Mouse (Mus musculus) limb, embryonic 12.5 days (tissue): ENCODE data around the gene Spaca3. TPM values are rescaled to one million over a fixed set of nuclear protein-coding genes. Genes with fewer than 3 reads are reported as not detected.

Experiments
- ATAC-seq: fragments of 200-750 bp; cut with Nextera tagmentation; 2 replicates; pipeline ENCODE4 v1.8.0; 2017; ENCODE audit warnings: low read depth, moderate TSS enrichment; ENCODE audit not compliant: insufficient number of reproducible peaks, insufficient read depth, low FRiP score, low TSS enrichment
- H3K27ac ChIP-seq: fragments of 300-500 bp; sonication (generic); 2 replicates; pipeline ENCODE4 v1.5.1; 2016; ENCODE audit warnings: mild to moderate bottlenecking, moderate library complexity
- H3K27me3 ChIP-seq: fragments of 300-500 bp; sonication (generic); 2 replicates; pipeline ENCODE4 v1.6.1; 2016; ENCODE audit warnings: mild to moderate bottlenecking, moderate library complexity
- H3K36me3 ChIP-seq: fragments of 300-500 bp; sonication (generic); 2 replicates; pipeline ENCODE4 v1.6.1; 2016; ENCODE audit warnings: mild to moderate bottlenecking, moderate library complexity
- H3K4me1 ChIP-seq: fragments of 300-500 bp; sonication (generic); replicated peaks from 2 replicates; pipeline ENCODE4 v1.6.1; 2016
- H3K4me2 ChIP-seq: fragments of 300-500 bp; sonication (generic); 2 replicates; pipeline ENCODE4 v1.6.1; 2016; ENCODE audit warnings: mild to moderate bottlenecking, moderate library complexity
- H3K4me3 ChIP-seq: fragments of 300-500 bp; sonication (generic); replicated peaks from 2 replicates; pipeline ENCODE4 v1.5.1; 2016; ENCODE audit warnings: mild to moderate bottlenecking
- H3K9ac ChIP-seq: fragments of 300-500 bp; sonication (generic); replicated peaks from 2 replicates; pipeline ENCODE4 v1.6.1; 2016; ENCODE audit warnings: mild to moderate bottlenecking, moderate library complexity
- H3K9me3 ChIP-seq: fragments of 300-500 bp; sonication (generic); 2 replicates; pipeline ENCODE4 v1.6.1; 2016; ENCODE audit warnings: mild to moderate bottlenecking, moderate library complexity
- WGBS: fragments of 180-500 bp; shearing (Covaris S2); methylation state at CpG from one replicate; pipeline ENCODE4 v1.1.7; 2016; 5-methylcytosine and 5-hydroxymethylcytosine counted together
- polyA plus RNA-seq: library from polyadenylated mRNA; unstranded; fragments of >200 nt; fragmentation: Nextera tagmentation; extraction: Ambion mirVana; gene quantifications from 2 replicates; pipeline ENCODE4 v1.2.1, GENCODE M21; 2016

Gene Spaca3
- polyA plus RNA-seq, 1 experiment from 2014 or later = not detected

- Histone ChIP-seq H3K9me3 (no peaks in the 10 kb centered on the region), H3K9ac (no peak overlapping the region), H3K4me1 (no peaks in the 10 kb centered on the region), H3K27ac (no peak overlapping the region), H3K4me2 (no peak overlapping the region), H3K36me3 (no peaks in the 10 kb centered on the region), H3K27me3 (0 out of 2 replicates have a peak, but pooled peaks cover 2% of the 10 kb centered on the region), H3K4me3 (no peak overlapping the region)
- ATAC-seq = no peak
- WGBS = 80% methylated on average over 4 of the region's 4 CpGs
Observed at GRCm38 (mm10) chr11:80900555-80900954, 42.4 kb downstream of the Spaca3 start.

GRCm38 (mm10) chr11:80902664-80903063, 44.5 kb downstream of the Spaca3 start:
- Histone ChIP-seq H3K9me3 (no peaks in the 10 kb centered on the region), H3K27ac (no peak overlapping the region), H3K4me1 (no peaks in the 10 kb centered on the region), H3K9ac (no peak overlapping the region), H3K27me3 (0 out of 2 replicates have a peak, but pooled peaks cover 3% of the 10 kb centered on the region), H3K4me3 (no peak overlapping the region), H3K36me3 (no peaks in the 10 kb centered on the region), H3K4me2 (no peak overlapping the region)
- no peak for ATAC-seq
- WGBS = 66% methylated on average over 7 of the region's 7 CpGs

- Histone ChIP-seq H3K4me1 (no peaks in the 10 kb centered on the region), H3K9me3 (no peaks in the 10 kb centered on the region), H3K9ac (no peak overlapping the region), H3K27me3 (0 out of 2 replicates have a peak, but pooled peaks cover 3% of the 10 kb centered on the region), H3K4me2 (no peak overlapping the region), H3K27ac (no peak overlapping the region), H3K4me3 (no peak overlapping the region), H3K36me3 (no peaks in the 10 kb centered on the region)
- WGBS = 88% methylated on average over 10 of the region's 10 CpGs
- no peak for ATAC-seq
Observed at GRCm38 (mm10) chr11:80903426-80903825, 45.3 kb downstream of the Spaca3 start.

GRCm38 (mm10) chr11:80904559-80904958, 46.4 kb downstream of the Spaca3 start:
- no peak for ATAC-seq
- H3K9ac ChIP-seq = no peak overlapping the region
- H3K9me3 ChIP-seq = no peaks in the 10 kb centered on the region
- H3K27ac ChIP-seq = no peak overlapping the region
- H3K27me3 ChIP-seq = 0 out of 2 replicates have a peak, but pooled peaks cover 3% of the 10 kb centered on the region
- H3K4me1 ChIP-seq = peaks cover 7% of the 10 kb centered on the region; the same call in 1 of the 2 replicates
- no peak overlapping the region for H3K4me2 ChIP-seq
- WGBS = 89% methylated on average over 2 of the region's 2 CpGs
- no peaks in the 10 kb centered on the region for H3K36me3 ChIP-seq
- no peak overlapping the region for H3K4me3 ChIP-seq

- no peak for ATAC-seq
- H3K36me3 ChIP-seq = no peaks in the 10 kb centered on the region
- no peaks in the 10 kb centered on the region for H3K9me3 ChIP-seq
- H3K4me2 ChIP-seq = no peak overlapping the region
- H3K27ac ChIP-seq = no peak overlapping the region
- H3K4me3 ChIP-seq = no peak overlapping the region
- peaks cover 7% of the 10 kb centered on the region; the same call in 1 of the 2 replicates for H3K4me1 ChIP-seq
- H3K9ac ChIP-seq = no peak overlapping the region
- peaks cover 3% of the 10 kb centered on the region; the same call in 1 of the 2 replicates for H3K27me3 ChIP-seq
- 40% methylated on average over 4 of the region's 4 CpGs for WGBS
Observed at GRCm38 (mm10) chr11:80906456-80906855, 48.3 kb downstream of the Spaca3 start.

- Histone ChIP-seq H3K9me3 (no peaks in the 10 kb centered on the region), H3K4me1 (peaks cover 7% of the 10 kb centered on the region; the same call in 1 of the 2 replicates), H3K9ac (no peak overlapping the region), H3K4me2 (no peak overlapping the region), H3K4me3 (no peak overlapping the region), H3K36me3 (no peaks in the 10 kb centered on the region), H3K27me3 (peaks cover 3% of the 10 kb centered on the region; the same call in 1 of the 2 replicates), H3K27ac (no peak overlapping the region)
- 85% methylated on average over 6 of the region's 6 CpGs for WGBS
- ATAC-seq = no peak
Observed at GRCm38 (mm10) chr11:80907820-80908219, 49.7 kb downstream of the Spaca3 start.

- Histone ChIP-seq H3K27me3 (no peaks in the 10 kb centered on the region; the same call in 1 of the 2 replicates), H3K4me3 (no peak overlapping the region), H3K4me1 (peaks cover 7% of the 10 kb centered on the region; the same call in 1 of the 2 replicates), H3K9ac (no peak overlapping the region), H3K9me3 (no peaks in the 10 kb centered on the region), H3K27ac (no peak overlapping the region), H3K36me3 (no peaks in the 10 kb centered on the region), H3K4me2 (no peak overlapping the region)
- ATAC-seq = no peak
- 83% methylated on average over 5 of the region's 5 CpGs for WGBS
Observed at GRCm38 (mm10) chr11:80912721-80913120, 54.6 kb downstream of the Spaca3 start.

GRCm38 (mm10) chr11:80913408-80914024, 55.4 kb downstream of the Spaca3 start:
- no peak overlapping the region for H3K4me2 ChIP-seq
- H3K4me1 ChIP-seq = peaks cover 7% of the 10 kb centered on the region; the same call in 1 of the 2 replicates
- H3K9me3 ChIP-seq = no peaks in the 10 kb centered on the region
- no peak overlapping the region for H3K9ac ChIP-seq
- H3K4me3 ChIP-seq = no peak overlapping the region
- 33% methylated on average over 4 of the region's 4 CpGs for WGBS
- no peak overlapping the region for H3K27ac ChIP-seq
- no peaks in the 10 kb centered on the region for H3K36me3 ChIP-seq
- ATAC-seq = no peak
- no peaks in the 10 kb centered on the region; the same call in 1 of the 2 replicates for H3K27me3 ChIP-seq

Other genes starting within 250 kb of the Spaca3 start
- gene Myo1d, start 78.3 kb upstream of the Spaca3 start, polyA plus RNA-seq = 5.6 and 6.3 TPM in 2 replicates
- 122 and 123 TPM in 2 replicates for gene Tmem98, start 48.2 kb upstream of the Spaca3 start, polyA plus RNA-seq